Mouse (Mus musculus): ENCODE data around the gene Nr1h2. TPM values are rescaled to one million over a fixed set of nuclear protein-coding genes. Genes with fewer than 3 reads are reported as not detected.

Nr1h2 gene
- total RNA-seq, 2 experiments from 2014 or later: 90.7 to 91.0 TPM

DNA sequence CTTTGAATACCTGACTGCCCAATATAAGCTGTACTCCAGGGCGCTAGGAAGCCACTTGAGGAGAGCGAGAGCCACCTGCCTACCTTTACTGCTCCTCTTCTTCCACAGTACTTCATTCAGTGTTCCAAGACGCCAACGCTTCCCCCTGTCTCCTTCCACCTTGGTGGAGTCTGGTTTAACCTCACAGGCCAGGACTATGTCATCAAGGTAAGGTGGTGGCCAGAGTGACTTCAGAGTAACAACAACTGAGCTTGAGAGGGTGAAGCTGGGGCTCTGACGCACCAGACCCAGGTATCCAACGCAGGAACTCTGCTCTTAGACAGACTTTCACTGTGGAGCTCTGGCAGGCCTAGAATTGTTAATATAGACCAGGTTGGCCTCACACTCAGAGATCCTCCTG lies 31.9 kb upstream of the Nr1h2 start:
- no peak for DNase-seq

DNA sequence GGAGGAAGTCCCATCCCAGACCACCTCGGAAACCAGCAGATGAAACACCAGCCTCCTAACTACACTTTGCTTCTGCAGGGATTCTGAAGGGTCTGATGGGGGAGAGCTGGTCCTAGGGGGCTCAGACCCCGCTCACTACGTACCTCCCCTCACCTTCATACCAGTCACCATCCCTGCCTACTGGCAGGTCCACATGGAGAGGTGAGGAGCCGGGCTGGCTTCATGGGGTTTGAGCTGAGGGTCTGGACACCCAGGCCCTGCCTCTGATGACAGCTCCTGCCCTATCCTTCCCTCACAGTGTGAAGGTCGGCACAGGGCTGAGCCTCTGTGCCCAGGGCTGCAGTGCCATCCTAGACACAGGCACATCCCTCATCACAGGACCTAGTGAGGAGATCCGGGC lies 31.2 kb upstream of the Nr1h2 start:
- DNase-seq: no peak

DNA sequence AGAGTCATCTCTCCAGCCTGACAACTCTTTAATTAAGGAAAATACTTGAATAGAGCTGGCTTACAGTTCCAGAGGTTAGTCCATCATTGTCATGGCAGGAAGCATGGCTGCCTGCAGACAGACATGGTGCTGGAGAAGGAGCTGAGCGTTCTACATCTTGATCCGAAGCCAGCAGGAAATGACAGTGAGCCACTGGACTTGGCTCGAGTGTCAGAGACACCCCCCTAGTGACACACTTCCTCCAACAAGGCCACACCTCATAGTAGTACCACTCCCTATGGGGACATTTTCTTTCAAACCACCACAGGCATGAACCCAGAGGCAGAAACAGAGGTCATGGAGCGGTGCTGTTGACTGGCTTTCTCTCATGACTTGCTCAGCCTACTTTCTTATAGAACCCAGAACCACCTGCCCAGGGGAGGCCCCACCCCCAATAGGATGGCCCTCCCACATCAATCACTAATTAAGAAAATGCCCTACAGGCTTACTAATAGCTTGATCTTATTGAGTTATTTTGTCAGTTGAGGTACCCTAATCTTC lies 30.6 kb upstream of the Nr1h2 start:
- DNase-seq: no peak

DNA sequence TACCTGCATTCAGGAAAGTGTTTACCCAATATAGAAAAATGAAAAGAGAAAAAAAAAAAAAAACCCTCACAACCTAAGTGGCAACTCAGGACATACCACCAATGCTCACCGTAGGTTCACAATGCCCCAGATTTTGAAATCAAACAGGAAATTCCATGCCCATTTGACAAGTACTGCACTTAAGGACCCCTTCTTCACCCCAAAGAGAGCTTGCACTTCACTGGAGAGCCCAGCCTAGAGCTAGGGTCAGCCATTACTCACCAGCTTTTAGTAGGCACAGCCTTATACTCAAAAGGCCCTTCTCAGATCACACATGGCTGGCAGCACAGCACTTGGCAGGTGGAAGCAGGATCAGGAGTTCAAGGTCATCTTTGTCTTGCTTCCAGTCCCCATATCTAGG lies 29.4 kb upstream of the Nr1h2 start:
- DNase-seq: no peak

GRCm38 (mm10) chr7:44582709-44583108 lies 29.0 kb upstream of the Nr1h2 start:
- no peak for DNase-seq

GRCm38 (mm10) chr7:44581637-44582036 lies 27.9 kb upstream of the Nr1h2 start:
- no peak for DNase-seq

GRCm38 (mm10) chr7:44576333-44576844 lies 22.6 kb upstream of the Nr1h2 start:
- no peak for DNase-seq

DNA sequence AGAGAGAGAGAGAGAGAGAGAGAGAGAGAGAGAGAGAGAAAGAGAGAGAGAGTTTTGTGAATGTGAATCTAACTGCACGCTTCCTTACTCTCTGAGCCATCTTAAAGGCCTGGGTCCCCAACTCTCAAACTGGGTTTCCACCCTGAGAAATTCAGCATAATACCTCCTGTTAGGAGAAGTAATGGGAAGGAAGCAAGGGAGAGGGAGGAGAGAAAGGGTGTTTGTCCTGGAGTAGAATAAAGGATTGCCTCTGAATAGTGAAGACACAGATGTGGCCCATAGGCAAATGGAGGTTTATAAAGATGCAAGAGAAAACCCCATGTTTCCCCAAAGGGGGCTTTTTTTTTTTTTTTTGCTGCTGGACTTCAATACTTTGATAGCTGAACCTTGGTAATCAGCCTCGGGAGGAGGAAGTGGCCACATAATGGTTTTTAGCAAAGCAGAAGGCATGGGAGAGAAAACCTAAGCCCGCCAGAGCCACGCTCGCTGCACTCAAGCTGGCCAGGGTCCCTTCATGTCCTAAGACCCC lies 19.3 kb upstream of the Nr1h2 start:
- DNase-seq: no peak

DNA sequence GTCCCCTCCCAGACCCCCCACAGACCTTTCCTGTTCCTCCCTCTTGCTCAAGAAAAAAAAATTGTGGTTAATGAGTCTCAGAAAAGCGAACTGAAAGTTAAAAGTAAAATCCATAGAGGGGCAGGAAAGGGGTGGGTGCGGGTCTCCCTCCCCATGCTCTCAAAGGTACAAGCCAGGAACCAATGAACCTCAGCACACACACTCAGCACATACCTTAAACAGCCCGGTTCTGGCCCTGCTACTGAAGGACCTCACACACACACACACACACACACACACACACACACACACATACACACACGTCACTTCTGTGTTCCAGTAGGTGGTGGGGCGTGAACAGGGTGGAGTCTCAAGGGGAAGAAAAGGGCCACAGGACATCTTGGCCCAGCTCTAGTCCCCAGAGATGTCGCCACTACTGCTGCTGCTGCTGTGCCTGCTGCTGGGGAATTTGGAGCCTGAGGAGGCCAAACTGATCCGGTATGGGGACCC lies 18.5 kb upstream of the Nr1h2 start, which contains the start of gene Napsa:
TSS of gene Napsa (plus strand) at position 168 of the 489 bp plus-strand sequence.
- peak; percentile 20 for DNase-seq

- DNase-seq: no peak
Observed at GRCm38 (mm10) chr7:44571811-44572210, 18.1 kb upstream of the Nr1h2 start.

DNA sequence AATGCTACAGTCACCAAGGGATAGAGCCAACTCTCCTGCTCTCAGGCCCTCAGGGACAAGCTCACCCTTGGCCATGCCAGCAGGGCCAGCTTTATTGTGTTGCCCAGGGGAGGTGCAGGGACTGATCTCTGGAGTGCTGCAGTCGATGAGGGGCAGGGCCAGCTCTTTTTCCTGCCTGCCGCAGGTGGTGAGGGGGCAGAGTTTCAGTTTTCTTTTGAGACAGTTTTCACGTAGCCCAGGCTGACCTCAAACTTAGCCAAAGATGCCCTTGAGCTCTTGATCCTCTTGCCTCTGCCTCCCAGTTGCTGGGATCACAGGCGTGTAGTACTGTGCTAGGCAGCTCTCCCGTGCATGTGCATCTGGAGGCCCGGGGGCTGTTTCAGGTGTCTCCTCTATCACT lies 17.2 kb upstream of the Nr1h2 start:
- peak; percentile 20 for DNase-seq

GRCm38 (mm10) chr7:44568803-44569202 lies 15.1 kb upstream of the Nr1h2 start:
- DNase-seq: no peak

DNA sequence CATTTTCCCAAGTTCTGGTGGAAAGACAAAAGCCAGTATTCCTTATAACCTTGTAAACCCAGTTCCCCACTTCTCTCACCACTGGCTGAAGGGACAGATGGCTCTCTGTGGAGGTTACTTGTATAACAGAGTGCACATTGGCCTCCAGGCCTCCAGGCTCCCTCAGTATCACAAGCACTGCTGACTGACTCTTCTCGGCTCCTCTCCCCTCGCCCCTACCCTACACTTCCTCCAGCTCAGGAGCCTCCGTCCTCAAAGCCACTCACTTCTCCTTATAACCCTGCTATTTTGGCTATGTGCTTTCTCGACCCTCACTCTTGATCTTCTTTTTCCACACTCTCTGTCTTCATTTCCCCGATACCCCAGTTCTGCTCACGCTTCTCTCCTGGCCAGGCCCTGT lies 11.7 kb upstream of the Nr1h2 start:
- no peak for DNase-seq

- no peak for DNase-seq
Observed at GRCm38 (mm10) chr7:44564486-44564885, 10.7 kb upstream of the Nr1h2 start.

DNA sequence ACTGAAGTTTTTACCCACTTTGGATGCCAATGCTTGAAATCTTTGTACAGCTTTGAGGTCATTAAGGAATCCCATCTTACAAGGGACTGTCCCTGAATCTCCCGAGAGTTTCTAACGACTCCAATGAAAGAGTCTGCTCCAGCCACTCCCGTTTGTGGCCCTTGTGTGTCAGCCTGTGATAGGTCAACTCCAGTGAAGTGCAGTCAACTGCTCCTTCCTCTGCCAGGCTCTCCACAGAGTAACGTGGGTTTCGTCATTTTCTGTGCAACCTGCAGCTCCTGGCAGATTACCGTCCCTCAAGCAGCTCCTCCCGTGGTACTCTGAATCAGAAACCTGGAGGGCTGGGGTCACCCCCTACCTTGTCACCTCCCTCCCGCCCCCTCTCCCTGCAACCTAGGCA lies 9.5 kb upstream of the Nr1h2 start:
- no peak for DNase-seq

- peak; percentile 87 for DNase-seq
Observed at GRCm38 (mm10) chr7:44560435-44561400, 7.0 kb upstream of the Nr1h2 start.

DNA sequence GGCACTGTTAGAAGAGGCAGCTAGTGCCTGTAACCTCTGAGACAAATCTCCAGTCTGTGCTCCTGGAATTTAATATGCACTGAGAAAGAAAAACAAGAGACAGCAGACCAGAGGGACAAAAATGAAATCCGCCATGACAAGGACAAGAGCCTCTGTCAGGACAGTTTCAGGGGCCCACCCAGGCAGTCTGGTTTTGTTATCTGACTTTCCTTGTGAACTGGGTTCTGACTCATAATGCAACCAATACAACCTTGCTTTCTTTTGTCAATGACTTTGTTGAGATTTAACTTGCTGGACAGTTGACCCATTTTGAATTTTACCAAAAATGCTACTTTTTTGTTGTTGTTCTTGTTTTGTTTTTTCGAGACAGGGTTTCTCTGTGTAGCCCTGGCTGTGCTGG lies 3.9 kb upstream of the Nr1h2 start:
- DNase-seq: no peak

DNA sequence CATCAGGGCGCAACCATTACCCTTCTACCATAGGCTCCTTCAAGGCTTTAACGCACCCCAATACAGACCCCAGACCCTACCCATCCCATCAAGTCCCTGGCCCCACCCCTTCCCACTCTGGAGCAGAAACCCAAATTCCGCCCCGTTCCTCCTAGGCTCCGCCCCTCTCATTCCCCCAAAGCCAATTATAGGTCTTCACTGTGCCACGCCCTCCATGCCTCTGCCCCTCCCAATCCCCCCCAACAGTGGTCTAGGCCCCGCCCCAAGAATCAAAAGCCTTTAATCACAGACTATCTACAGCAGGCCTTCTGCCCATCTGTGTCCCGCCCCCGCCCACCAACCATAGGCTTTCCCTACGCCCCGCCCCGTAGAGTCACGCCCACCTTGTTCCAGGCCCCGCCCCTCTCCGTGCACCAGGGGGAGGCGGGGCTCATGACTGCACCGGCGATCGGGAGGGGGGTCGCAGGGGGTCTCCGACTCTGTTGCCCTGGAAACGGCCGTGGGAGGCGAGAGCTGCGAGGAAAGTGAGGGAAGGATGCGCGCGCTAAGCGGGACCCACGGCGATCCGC lies 471 bp downstream of the Nr1h2 start:
- DNase-seq: peak; percentile 93

DNA sequence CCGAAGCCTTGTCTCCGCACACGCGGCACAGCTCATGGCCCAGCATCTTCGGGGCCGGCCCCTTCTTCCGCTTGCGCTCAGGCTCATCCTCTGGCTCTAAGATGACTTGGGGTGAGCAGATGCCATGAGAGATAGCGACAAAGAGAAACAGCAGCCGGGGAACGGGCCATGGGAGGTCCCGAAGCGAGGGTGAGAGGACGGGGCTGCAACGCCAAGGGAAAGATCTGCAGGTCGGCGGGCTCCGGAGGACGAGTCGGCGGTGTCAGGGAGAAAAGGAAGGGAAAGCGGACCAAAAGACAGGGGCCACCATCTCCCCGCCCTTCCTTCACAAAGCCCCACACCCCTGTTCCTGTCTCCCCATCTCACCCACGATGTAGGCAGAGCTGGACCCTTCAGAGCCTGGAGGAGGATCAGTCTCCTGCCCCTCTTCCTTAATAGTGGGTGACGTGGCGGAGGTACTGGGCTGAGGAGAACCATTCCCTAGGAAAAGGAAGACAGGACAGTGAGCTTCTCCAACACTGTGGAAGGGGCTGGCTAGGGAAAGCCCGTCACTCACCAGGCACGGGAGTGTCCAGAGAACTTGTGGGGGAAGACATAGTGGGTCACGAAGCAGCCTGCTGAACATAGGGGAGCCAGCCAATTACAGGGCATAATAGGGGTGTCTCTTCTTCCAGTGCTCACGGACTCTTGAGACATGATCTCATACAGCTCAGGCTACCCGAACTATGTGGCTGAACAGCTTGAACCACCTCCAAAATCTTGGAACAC lies 1.4 kb downstream of the Nr1h2 start:
- no peak for DNase-seq

GRCm38 (mm10) chr7:44551731-44552130 lies 2.0 kb downstream of the Nr1h2 start:
- DNase-seq: no peak

GRCm38 (mm10) chr7:44551301-44551700 lies 2.5 kb downstream of the Nr1h2 start:
- no peak for DNase-seq

DNA sequence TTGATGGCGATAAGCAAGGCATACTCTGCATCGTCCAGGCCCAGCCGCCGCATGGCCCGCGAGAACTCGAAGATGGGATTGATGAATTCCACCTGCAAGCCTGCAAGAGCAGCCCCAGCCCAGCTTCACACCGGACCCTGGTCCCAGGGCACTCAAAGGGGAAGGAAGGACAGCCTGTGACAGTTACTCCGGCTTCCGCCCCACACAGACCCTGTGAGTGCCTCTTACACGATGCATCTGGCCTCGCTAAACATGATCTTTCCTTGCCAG lies 3.4 kb downstream of the Nr1h2 start:
- no peak for DNase-seq

All from adrenal gland, postnatal 10 days (tissue).